Mouse (Mus musculus) layer of hippocampus, adult 2 months (tissue): ENCODE data around the gene Gpr83. TPM values are rescaled to one million over a fixed set of nuclear protein-coding genes. Genes with fewer than 3 reads are reported as not detected.
A peak's percentile ranks its signal among the peaks of the same experiment; 100 is the strongest.

ENCODE experiments used
- DNase-seq, 2 experiments: peaks; one replicate each; pipeline ENCODE4 v3.0.0; 2022; ENCODE audit warnings: low spot score in 2 of 2
- H3K27ac ChIP-seq: fragments of 200-600 bp; 2 replicates; pipeline ENCODE4 v1.8.1; 2022
- H3K4me3 ChIP-seq: fragments of 200-600 bp; 2 replicates; pipeline ENCODE4 v1.8.1; 2022; ENCODE audit warnings: mild to moderate bottlenecking
- CTCF ChIP-seq: fragments of 200-600 bp; conservative IDR thresholded peaks from 2 replicates; pipeline ENCODE4 v1.8.1; 2022; ENCODE audit warnings: antibody characterized with exemption, mild to moderate bottlenecking, moderate library complexity
- total RNA-seq, 2 experiments: library from RNA; stranded (reverse); gene quantifications; 2 replicates each; pipeline ENCODE4 v1.2.3; 2021

Gene Gpr83
- total RNA-seq, 2 experiments from 2014 or later, result 12.7 to 12.9 TPM

GRCm38 (mm10) chr9:14848267-14848935 lies 11.6 kb upstream of the Gpr83 start:
- DNase-seq, result no peak
- no peak overlapping the region for H3K4me3 ChIP-seq
- H3K27ac ChIP-seq, result no peak overlapping the region
- TF ChIP-seq CTCF, result no peak

- TF ChIP-seq CTCF, result peak; percentile 25; the same call in 1 of the 2 replicates
- DNase-seq, result no peak
- H3K27ac ChIP-seq, result no peak overlapping the region
Observed at GRCm38 (mm10) chr9:14854585-14854984, 5.4 kb upstream of the Gpr83 start.

GRCm38 (mm10) chr9:14856922-14857654 lies 2.9 kb upstream of the Gpr83 start:
- no peak overlapping the region for H3K27ac ChIP-seq
- no peak for DNase-seq
- no peak for TF ChIP-seq CTCF
- H3K4me3 ChIP-seq, result no peak overlapping the region

More at GRCm38 (mm10) chr9:14854585-14854984, 5.4 kb upstream of the Gpr83 start:
- H3K4me3 ChIP-seq, result no peak overlapping the region

- Histone ChIP-seq H3K4me3 (no peak overlapping the region), H3K27ac (no peak overlapping the region)
- no peak for DNase-seq
- no peak for TF ChIP-seq CTCF
Observed at GRCm38 (mm10) chr9:14858170-14858706, 1.8 kb upstream of the Gpr83 start.

- no peak overlapping the region for H3K27ac ChIP-seq
- TF ChIP-seq CTCF, result no peak
- H3K4me3 ChIP-seq, result no peak overlapping the region
- DNase-seq, result no peak
Observed at GRCm38 (mm10) chr9:14858782-14859181, 1.2 kb upstream of the Gpr83 start.

GRCm38 (mm10) chr9:14863126-14863525 lies 3.1 kb downstream of the Gpr83 start:
- H3K27ac ChIP-seq, result no peak overlapping the region
- no peak for TF ChIP-seq CTCF
- no peak for DNase-seq
- no peak overlapping the region for H3K4me3 ChIP-seq

- no peak overlapping the region for H3K27ac ChIP-seq
- no peak overlapping the region for H3K4me3 ChIP-seq
- DNase-seq, result no peak
- no peak for TF ChIP-seq CTCF
Observed at GRCm38 (mm10) chr9:14864726-14865125, 4.7 kb downstream of the Gpr83 start.

- no peak overlapping the region for H3K4me3 ChIP-seq
- peak; percentile 26 to 60 for DNase-seq
- peak; percentile 89 for TF ChIP-seq CTCF
- H3K27ac ChIP-seq, result no peak overlapping the region
Observed at GRCm38 (mm10) chr9:14866957-14867356, 6.9 kb downstream of the Gpr83 start.

GRCm38 (mm10) chr9:14868326-14868725 lies 8.3 kb downstream of the Gpr83 start:
- DNase-seq, result no peak
- TF ChIP-seq CTCF, result no peak
- Histone ChIP-seq H3K4me3 (no peak overlapping the region), H3K27ac (no peak overlapping the region)

- Histone ChIP-seq H3K4me3 (no peak overlapping the region), H3K27ac (no peak overlapping the region)
- TF ChIP-seq CTCF, result no peak
- no peak for DNase-seq
Observed at GRCm38 (mm10) chr9:14870377-14870776, 10.4 kb downstream of the Gpr83 start.

GRCm38 (mm10) chr9:14870802-14871201 lies 10.8 kb downstream of the Gpr83 start:
- Histone ChIP-seq H3K27ac (no peak overlapping the region), H3K4me3 (no peak overlapping the region)
- TF ChIP-seq CTCF, result no peak
- DNase-seq, result no peak

- no peak for DNase-seq
- Histone ChIP-seq H3K4me3 (no peak overlapping the region), H3K27ac (no peak overlapping the region)
- TF ChIP-seq CTCF, result no peak
Observed at GRCm38 (mm10) chr9:14871536-14871935, 11.5 kb downstream of the Gpr83 start.

GRCm38 (mm10) chr9:14872181-14872930 lies 12.3 kb downstream of the Gpr83 start:
- DNase-seq, result no peak
- Histone ChIP-seq H3K27ac (no peak overlapping the region), H3K4me3 (no peak overlapping the region)
- no peak for TF ChIP-seq CTCF
